Mouse (Mus musculus) heart, embryonic 12.5 days (tissue): Measurements from ENCODE around the gene Ttc22. TPM values are rescaled to one million over a fixed set of nuclear protein-coding genes. Genes with fewer than 3 reads are reported as not detected.

Experiments
- ATAC-seq: fragments of 200-750 bp; cut with Nextera tagmentation; 2 replicates; pipeline ENCODE4 v1.8.0; 2017; ENCODE audit warnings: moderate TSS enrichment, moderate library complexity; ENCODE audit not compliant: insufficient number of reproducible peaks, low FRiP score
- H3K27ac ChIP-seq: fragments of 300-500 bp; sonication (generic); 2 replicates; pipeline ENCODE4 v1.5.1; 2016; ENCODE audit warnings: mild to moderate bottlenecking, moderate library complexity; ENCODE audit not compliant: poor library complexity, severe bottlenecking
- H3K27me3 ChIP-seq: fragments of 300-500 bp; sonication (generic); replicated peaks from 2 replicates; pipeline ENCODE4 v1.6.1; 2016; ENCODE audit warnings: mild to moderate bottlenecking, moderate library complexity
- H3K36me3 ChIP-seq: fragments of 300-500 bp; sonication (generic); 2 replicates; pipeline ENCODE4 v1.6.1; 2016; ENCODE audit warnings: mild to moderate bottlenecking, moderate library complexity
- H3K4me1 ChIP-seq: fragments of 300-500 bp; sonication (generic); replicated peaks from 2 replicates; pipeline ENCODE4 v1.6.1; 2016; ENCODE audit warnings: mild to moderate bottlenecking
- H3K4me2 ChIP-seq: fragments of 300-500 bp; sonication (generic); 2 replicates; pipeline ENCODE4 v1.6.1; 2016; ENCODE audit warnings: mild to moderate bottlenecking, moderate library complexity
- H3K4me3 ChIP-seq: fragments of 300-500 bp; sonication (generic); 2 replicates; pipeline ENCODE4 v1.5.1; 2016; ENCODE audit warnings: mild to moderate bottlenecking
- H3K9ac ChIP-seq: fragments of 300-500 bp; sonication (generic); 2 replicates; pipeline ENCODE4 v1.6.1; 2016; ENCODE audit warnings: mild to moderate bottlenecking, moderate library complexity
- H3K9me3 ChIP-seq: fragments of 300-500 bp; sonication (generic); replicated peaks from 2 replicates; pipeline ENCODE4 v1.6.1; 2016; ENCODE audit warnings: mild to moderate bottlenecking, moderate library complexity
- WGBS: fragments of 180-500 bp; shearing (Covaris S2); methylation state at CpG from one replicate; pipeline ENCODE4 v1.1.7; 2016; 5-methylcytosine and 5-hydroxymethylcytosine counted together
- polyA plus RNA-seq: library from polyadenylated mRNA; unstranded; fragments of >200 nt; fragmentation: Nextera tagmentation; extraction: Ambion mirVana; gene quantifications from 2 replicates; pipeline ENCODE4 v1.2.1, GENCODE M21; 2016

Ttc22 gene
- polyA plus RNA-seq, 1 experiment from 2014 or later, result 0.91 TPM

DNA sequence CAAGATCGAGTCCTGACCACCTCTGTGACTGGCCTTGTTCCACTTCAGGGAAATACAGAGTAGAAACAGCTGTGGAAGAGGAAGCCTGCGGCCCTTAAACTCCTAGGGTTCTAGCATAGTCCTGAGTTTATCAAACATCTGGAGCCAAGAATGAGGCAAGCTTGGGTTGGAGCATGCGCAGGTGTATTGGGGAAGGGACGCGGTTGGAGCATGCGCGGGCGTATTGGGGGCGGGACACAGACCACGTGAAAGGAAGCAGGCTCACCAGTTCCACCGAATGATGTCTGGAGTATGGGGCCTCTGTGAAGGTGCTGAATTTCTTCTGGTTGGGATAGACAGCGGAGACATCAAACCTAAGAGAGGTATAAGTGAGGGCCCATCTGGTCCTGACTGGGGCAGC lies 6.6 kb upstream of the Ttc22 start:
- Histone ChIP-seq H3K27ac (no peak overlapping the region; the same call in 1 of the 2 replicates), H3K4me3 (no peak overlapping the region), H3K36me3 (no peaks in the 10 kb centered on the region), H3K9ac (no peak overlapping the region), H3K4me1 (peaks cover 11% of the 10 kb centered on the region), H3K27me3 (peaks cover 43% of the 10 kb centered on the region), H3K9me3 (no peaks in the 10 kb centered on the region), H3K4me2 (no peak overlapping the region)
- 74% methylated on average over 12 of the region's 12 CpGs for WGBS
- no peak for ATAC-seq

DNA sequence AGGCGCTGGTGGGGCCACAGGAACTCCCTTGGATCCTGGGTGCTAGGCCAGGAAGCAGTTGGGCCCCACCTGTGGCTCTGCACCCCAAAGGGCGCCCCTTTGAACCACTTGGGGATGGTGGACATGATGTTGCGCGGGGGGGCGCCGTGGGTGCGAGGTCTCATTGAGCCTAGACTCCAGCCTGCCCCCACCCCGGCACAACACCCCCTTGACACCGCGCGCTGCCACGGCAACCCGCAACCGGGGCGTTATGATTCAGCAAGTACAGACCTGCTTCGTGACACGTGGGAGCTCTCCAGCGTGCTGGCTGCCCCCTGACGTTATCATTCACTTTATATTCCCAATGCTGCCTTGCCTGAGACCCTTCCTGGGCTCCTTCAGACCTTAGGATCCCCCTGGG lies 5.2 kb upstream of the Ttc22 start, which contains the start of gene Lexm:
Gene Lexm, minus strand, starts transcription at position 186 of the 400 bp plus-strand sequence.
- H3K9ac ChIP-seq, result no peak within 1 kb of the TSS
- peaks cover 11% of the 10 kb centered on the region for H3K4me1 ChIP-seq
- H3K9me3 ChIP-seq, result no peaks in the 10 kb centered on the region
- peaks cover 56% of the 10 kb centered on the region for H3K27me3 ChIP-seq
- under 1% methylated on average over 19 of the region's 19 CpGs for WGBS
- no peak within 1 kb of the TSS for H3K4me3 ChIP-seq
- H3K36me3 ChIP-seq, result no peaks in the 10 kb centered on the region
- ATAC-seq, result peak; percentile 55
- no peak within 1 kb of the TSS for H3K27ac ChIP-seq
- peak within 1 kb of the TSS; percentile 58 for H3K4me2 ChIP-seq

DNA sequence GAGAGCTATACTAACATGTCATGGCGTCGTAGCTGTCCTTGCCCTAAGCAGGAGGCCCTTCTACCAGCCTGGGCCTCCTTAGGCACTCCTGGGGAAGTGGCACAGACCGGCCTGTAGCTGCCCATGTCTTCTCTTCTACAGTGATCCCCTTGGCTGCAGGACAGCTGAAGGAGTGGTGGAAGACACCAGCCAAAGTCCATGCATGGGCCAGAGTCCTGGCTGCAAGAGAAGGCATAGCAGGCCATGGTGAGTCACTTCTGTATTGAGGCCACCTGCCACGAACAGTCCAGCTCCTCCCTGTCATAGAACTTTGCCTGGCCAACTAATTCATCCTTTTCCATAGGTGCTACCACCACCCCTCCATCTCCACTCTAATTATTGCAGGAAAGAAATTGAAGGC lies 3.3 kb upstream of the Ttc22 start:
- H3K36me3 ChIP-seq, result no peaks in the 10 kb centered on the region
- H3K27ac ChIP-seq, result no peak overlapping the region
- H3K27me3 ChIP-seq, result peaks cover 72% of the 10 kb centered on the region
- 83% methylated on average over 4 of the region's 4 CpGs for WGBS
- peaks cover 11% of the 10 kb centered on the region for H3K4me1 ChIP-seq
- no peak overlapping the region for H3K9ac ChIP-seq
- no peak for ATAC-seq
- H3K4me3 ChIP-seq, result no peak overlapping the region
- H3K4me2 ChIP-seq, result no peak overlapping the region
- H3K9me3 ChIP-seq, result no peaks in the 10 kb centered on the region

DNA sequence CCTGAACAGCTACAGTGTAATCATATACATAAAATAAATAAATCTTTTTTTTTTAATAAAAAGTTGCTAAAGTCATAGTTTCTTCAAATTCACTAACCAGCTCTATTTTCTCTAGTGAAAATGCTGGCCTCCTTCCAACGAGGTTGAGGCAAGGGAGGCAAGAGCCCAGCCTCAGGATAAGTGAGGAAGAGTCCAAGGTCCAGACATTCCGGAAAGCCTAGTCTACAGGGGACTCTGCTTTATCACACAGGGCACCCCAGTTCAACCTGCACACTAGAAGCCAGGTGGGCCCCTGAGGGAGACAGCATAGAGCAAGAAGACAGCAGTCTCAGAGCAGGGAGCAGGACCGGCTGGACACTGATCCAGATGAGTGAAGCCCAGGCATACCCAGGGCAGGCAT lies 804 bp upstream of the Ttc22 start:
- H3K4me2 ChIP-seq, result no peak overlapping the region
- WGBS, result 60% methylated on average over 3 of the region's 3 CpGs
- H3K4me1 ChIP-seq, result peaks cover 11% of the 10 kb centered on the region
- no peak overlapping the region for H3K9ac ChIP-seq
- no peaks in the 10 kb centered on the region for H3K9me3 ChIP-seq
- no peaks in the 10 kb centered on the region for H3K36me3 ChIP-seq
- H3K27me3 ChIP-seq, result peaks cover 80% of the 10 kb centered on the region
- no peak overlapping the region for H3K4me3 ChIP-seq
- no peak for ATAC-seq
- H3K27ac ChIP-seq, result no peak overlapping the region

DNA sequence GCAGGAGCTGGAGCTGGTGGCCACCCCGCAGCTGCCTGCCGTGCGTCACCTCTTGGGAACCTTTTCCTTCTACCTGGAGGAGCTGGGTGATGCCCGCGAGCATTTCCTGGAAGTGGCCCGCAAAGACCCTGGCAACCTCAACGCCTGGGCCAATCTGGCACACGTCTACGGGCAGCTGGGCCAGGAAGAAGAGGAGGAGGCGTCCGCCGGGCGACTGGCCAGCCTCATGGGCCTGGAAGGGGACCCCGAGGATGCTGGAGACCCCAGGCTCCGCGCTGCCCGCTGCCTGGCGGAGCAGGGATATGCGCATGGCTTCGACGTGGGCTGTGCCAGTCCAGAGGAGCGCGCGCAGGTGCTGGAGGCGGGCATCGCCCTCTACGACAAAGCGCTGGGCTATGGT lies 480 bp downstream of the Ttc22 start:
- Histone ChIP-seq H3K4me2 (no peak overlapping the region), H3K9me3 (no peaks in the 10 kb centered on the region), H3K27me3 (peaks cover 83% of the 10 kb centered on the region), H3K4me3 (no peak overlapping the region), H3K9ac (no peak overlapping the region), H3K27ac (no peak overlapping the region), H3K36me3 (no peaks in the 10 kb centered on the region), H3K4me1 (0 out of 2 replicates have a peak, but pooled peaks cover under 1% of the 10 kb centered on the region)
- WGBS, result 28% methylated on average over 28 of the region's 28 CpGs
- no peak for ATAC-seq

DNA sequence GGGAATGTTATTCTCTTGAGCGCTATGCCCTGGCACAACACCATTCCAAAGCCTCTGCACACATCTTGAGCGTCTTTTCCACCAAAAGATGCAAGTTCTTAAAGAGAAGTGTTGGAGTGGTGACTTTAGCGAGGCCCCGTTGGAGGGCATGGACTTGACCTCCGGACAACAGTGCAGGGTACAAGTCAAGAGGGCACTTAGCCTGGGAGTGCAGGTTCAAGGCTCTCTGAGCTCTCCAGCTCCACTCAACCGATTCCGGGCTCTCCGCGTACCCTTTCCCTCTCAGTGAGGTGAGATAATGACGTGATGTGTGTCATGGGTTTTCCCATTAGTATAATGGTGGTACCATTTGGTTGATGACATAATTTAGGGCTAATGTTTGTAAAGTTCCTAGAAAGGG lies 2.0 kb downstream of the Ttc22 start:
- no peak overlapping the region for H3K9ac ChIP-seq
- H3K4me3 ChIP-seq, result no peak overlapping the region
- ATAC-seq, result no peak
- no peaks in the 10 kb centered on the region for H3K4me1 ChIP-seq
- no peak overlapping the region for H3K4me2 ChIP-seq
- H3K27ac ChIP-seq, result no peak overlapping the region
- H3K9me3 ChIP-seq, result no peaks in the 10 kb centered on the region
- 81% methylated on average over 10 of the region's 10 CpGs for WGBS
- H3K27me3 ChIP-seq, result peaks cover 89% of the 10 kb centered on the region
- no peaks in the 10 kb centered on the region for H3K36me3 ChIP-seq

DNA sequence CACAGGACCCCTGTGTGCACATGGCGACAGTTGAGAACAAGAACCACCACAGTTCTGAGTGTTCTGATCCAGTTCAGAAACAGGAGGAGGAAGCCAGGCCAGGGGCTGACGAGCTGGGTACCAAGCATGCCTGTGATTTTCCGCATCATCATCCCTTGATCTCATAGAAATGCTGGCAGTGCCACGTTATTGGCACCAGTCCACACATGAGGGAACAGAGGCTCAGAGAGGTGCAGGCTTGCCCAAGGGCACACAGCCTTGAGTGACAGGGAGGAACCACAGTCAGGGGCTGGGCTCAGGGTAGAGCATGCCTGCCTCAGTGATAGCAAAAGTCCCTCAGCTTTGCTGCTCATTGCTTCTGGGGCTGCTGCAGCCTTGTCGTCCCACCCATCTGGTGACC lies 5.6 kb downstream of the Ttc22 start:
- no peak overlapping the region for H3K4me3 ChIP-seq
- no peak for ATAC-seq
- H3K9me3 ChIP-seq, result no peaks in the 10 kb centered on the region
- no peaks in the 10 kb centered on the region for H3K36me3 ChIP-seq
- H3K27ac ChIP-seq, result no peak overlapping the region
- WGBS, result 74% methylated on average over 5 of the region's 5 CpGs
- H3K9ac ChIP-seq, result no peak overlapping the region
- no peaks in the 10 kb centered on the region for H3K4me1 ChIP-seq
- H3K4me2 ChIP-seq, result no peak overlapping the region
- peaks cover 81% of the 10 kb centered on the region for H3K27me3 ChIP-seq

DNA sequence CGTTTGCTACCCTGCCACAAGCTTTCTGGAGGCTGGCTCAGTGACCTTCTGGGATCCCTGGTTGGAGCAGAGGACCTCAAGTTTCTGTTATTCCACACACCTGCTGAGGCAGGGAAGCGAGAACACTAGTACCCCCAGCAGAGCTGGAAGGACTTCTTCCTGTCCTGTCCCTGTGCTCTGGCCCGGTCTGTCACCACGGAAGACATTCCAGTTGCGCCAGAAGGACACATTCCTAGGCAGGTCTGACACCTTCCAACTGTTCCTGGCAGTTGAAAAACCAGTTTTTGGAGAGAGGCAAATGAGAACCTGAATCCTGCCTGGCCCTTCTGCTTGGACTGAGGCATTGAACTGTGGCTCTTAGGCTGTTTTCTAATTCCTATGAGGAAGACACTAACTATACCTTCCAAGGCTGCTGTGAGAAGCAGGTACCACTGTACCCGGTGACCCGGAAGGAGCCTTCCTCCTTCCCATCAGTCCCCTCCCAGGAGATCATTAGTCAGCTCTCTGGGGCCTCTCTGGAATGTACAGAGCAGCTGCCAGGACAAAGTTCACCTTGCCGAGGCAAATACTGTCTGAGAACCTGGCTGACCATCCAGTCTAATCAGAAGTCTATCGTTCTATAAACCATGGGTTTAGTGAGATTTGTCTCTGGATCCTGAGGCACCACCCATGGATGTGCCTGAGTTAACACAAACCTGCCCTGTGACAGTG lies 6.6 kb downstream of the Ttc22 start:
- Histone ChIP-seq H3K27me3 (peaks cover 78% of the 10 kb centered on the region), H3K4me2 (no peak overlapping the region), H3K4me3 (no peak overlapping the region), H3K9ac (no peak overlapping the region), H3K27ac (no peak overlapping the region), H3K9me3 (no peaks in the 10 kb centered on the region), H3K36me3 (no peaks in the 10 kb centered on the region), H3K4me1 (0 out of 2 replicates have a peak, but pooled peaks cover 2% of the 10 kb centered on the region)
- no peak for ATAC-seq
- 29% methylated on average over 9 of the region's 9 CpGs for WGBS

DNA sequence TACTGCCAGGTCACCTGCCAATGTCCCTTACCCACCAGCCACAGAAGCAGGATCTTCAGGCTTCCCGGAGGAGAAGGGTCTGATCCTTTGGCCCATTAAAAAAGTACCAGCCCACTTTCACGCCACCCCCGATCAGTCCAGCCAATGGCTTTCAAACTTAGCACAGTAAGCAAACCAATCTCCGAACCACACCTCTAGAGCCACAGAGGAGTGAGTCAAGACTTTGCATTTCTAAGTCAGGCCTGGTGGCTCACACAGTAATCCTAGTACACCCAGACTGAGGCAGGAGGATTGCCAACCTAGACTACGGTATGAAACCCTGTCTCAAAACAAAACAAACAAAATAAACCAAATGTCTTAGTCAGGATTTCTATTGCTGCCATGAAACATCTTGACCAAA lies 7.1 kb downstream of the Ttc22 start:
- H3K36me3 ChIP-seq, result no peaks in the 10 kb centered on the region
- WGBS, result 65% methylated on average over 5 of the region's 5 CpGs
- no peak for ATAC-seq
- peaks cover 78% of the 10 kb centered on the region for H3K27me3 ChIP-seq
- no peak overlapping the region for H3K9ac ChIP-seq
- no peak overlapping the region for H3K27ac ChIP-seq
- H3K4me2 ChIP-seq, result no peak overlapping the region
- H3K4me3 ChIP-seq, result no peak overlapping the region
- H3K9me3 ChIP-seq, result no peaks in the 10 kb centered on the region
- 0 out of 2 replicates have a peak, but pooled peaks cover 5% of the 10 kb centered on the region for H3K4me1 ChIP-seq

DNA sequence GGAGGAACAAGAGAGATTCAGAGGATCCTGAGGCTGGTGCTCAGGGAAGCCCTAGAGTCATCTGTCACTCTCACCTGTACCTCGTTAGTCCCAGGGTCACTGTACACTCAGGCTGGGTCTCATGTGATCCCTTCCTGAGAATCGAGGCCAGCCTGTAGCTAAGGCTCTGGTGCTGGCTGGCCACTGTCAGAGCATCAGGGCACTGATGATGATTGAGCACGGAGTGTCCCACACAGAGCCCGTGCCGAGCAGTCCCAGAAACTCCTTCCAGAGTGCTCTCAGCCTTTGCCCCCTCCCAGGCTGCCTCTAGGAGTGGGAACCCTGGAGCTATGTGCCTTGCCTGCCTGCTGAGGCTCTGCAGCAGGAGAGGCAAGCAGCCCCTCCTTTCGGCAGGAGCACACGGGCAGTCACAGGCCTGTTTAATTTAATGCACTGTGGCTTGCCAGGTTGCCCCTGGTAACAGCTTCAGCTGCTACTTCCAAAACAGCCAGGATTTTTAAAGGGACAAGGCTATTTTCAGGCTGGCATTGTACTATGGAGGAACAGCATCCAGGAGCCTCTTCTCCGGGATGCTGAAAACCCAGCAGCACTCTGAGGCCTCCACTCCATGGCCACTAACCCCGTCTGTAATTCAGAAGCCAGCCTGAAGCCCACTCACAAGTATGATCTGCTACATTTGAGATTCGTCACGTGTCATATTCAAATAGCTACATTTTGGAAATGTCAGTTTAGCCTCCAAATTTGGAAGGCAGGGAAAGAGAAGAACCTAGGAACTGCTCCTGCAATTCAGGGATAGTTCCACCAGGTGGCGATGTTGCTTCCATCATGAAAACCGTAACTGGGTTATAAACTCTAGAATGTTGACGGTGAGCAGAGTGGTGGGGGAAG lies 8.3 kb downstream of the Ttc22 start:
- H3K4me1 ChIP-seq, result 0 out of 2 replicates have a peak, but pooled peaks cover 5% of the 10 kb centered on the region
- 29% methylated on average over 14 of the region's 14 CpGs for WGBS
- peaks cover 68% of the 10 kb centered on the region for H3K27me3 ChIP-seq
- no peaks in the 10 kb centered on the region for H3K9me3 ChIP-seq
- no peaks in the 10 kb centered on the region for H3K36me3 ChIP-seq
- ATAC-seq, result no peak
- no peak overlapping the region for H3K27ac ChIP-seq
- no peak overlapping the region for H3K9ac ChIP-seq
- no peak overlapping the region for H3K4me3 ChIP-seq
- no peak overlapping the region for H3K4me2 ChIP-seq

DNA sequence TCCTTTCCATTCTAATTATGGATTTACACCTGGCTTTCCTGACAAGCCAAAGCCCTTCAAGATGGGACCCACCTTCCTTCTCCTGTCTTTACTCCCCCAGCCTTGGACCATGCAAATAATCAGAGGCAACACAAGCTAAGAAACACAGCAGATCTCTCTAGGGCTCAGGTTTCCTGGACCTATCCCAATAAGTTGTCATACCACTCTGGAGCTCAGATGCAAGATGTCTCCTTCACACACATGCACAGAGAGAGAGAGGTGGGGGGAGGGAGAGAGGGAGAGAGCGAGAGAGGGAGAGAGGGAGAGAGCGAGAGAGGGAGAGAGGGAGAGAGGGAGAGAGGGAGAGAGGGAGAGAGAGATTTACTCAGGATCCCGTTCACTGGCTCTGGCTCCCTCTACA lies 10.1 kb downstream of the Ttc22 start:
- Histone ChIP-seq H3K27ac (no peak overlapping the region), H3K9me3 (no peaks in the 10 kb centered on the region), H3K4me1 (0 out of 2 replicates have a peak, but pooled peaks cover 5% of the 10 kb centered on the region), H3K9ac (no peak overlapping the region), H3K27me3 (peaks cover 64% of the 10 kb centered on the region), H3K36me3 (no peaks in the 10 kb centered on the region), H3K4me2 (no peak overlapping the region), H3K4me3 (no peak overlapping the region)
- ATAC-seq, result no peak
- 29% methylated on average over 1 of the region's 3 CpGs for WGBS
